Mouse (Mus musculus) 3134 (cell line): ENCODE data around the gene Fam186b.

Experiments used
- DNase-seq: peaks from one replicate; pipeline ENCODE4 v3.0.0-alpha.2; 2011; ENCODE audit warnings: low spot score; ENCODE audit not compliant: insufficient read length; ENCODE audit errors: extremely low read depth

Gene Fam186b

GRCm38 (mm10) chr15:99226090-99226489, 69.6 kb downstream of the Fam186b start:
- no peak for DNase-seq

- no peak for DNase-seq
These were observed 70.4 kb downstream of the Fam186b start for GRCm38 (mm10) chr15:99225081-99225810.

- no peak for DNase-seq
These were observed 71.3 kb downstream of the Fam186b start, which contains the start of gene Kcnh3 for GRCm38 (mm10) chr15:99224208-99224911. Gene Kcnh3, plus strand, starts transcription at chr15:99224861.

- no peak for DNase-seq
These were observed 72.0 kb downstream of the Fam186b start for GRCm38 (mm10) chr15:99223585-99224207.

GRCm38 (mm10) chr15:99222794-99223584, 72.7 kb downstream of the Fam186b start:
- DNase-seq = no peak

- DNase-seq = no peak
These were observed 74.3 kb downstream of the Fam186b start for GRCm38 (mm10) chr15:99221315-99221952.
